Mouse (Mus musculus) embryo, embryonic 10 days (tissue): ENCODE measurements around the gene Vps54.

Experiments
- DNase-seq: peaks from one replicate; pipeline ENCODE4 v3.0.0-alpha.2; 2015; ENCODE audit warnings: low spot score

The Vps54 gene

DNA sequence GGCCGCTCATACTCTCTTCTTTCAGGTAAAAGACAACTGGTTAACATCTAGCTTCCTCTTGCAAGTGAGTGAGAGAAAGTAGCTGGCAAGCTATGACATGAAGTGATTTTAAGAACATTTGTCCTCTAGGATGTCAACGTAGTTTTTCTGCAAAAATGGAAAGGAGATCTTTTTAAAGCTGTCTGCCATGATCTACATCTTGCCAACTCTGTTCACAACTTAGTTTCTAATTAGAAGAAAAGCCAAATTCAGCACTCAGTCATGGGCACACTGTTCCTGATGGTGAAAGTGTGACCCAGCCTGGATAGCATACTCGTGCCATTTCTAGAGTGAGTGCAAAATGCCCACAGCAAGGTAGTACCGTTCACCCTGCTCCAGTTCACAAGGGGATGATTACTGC, 100.0 kb downstream of the Vps54 start:
- DNase-seq, result no peak

DNA sequence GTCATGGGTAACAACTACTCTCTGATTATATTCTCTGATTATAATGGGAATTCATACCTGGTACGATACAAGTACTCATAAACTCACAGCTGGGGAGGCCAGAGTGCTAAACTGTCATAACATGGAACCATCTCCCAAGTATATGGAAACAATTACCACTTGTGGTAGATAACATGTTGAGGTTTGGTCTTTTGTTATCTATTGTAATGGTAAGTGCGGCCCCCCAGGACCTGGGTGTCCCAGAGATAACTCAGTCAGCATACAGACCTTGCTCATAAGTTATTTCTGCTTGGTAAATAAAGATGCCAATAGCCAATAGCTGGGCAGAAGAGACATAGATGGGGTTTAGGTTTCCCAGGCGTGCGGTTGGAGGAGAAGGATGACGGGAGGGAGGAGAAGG, 104.4 kb downstream of the Vps54 start:
- DNase-seq, result no peak

DNA sequence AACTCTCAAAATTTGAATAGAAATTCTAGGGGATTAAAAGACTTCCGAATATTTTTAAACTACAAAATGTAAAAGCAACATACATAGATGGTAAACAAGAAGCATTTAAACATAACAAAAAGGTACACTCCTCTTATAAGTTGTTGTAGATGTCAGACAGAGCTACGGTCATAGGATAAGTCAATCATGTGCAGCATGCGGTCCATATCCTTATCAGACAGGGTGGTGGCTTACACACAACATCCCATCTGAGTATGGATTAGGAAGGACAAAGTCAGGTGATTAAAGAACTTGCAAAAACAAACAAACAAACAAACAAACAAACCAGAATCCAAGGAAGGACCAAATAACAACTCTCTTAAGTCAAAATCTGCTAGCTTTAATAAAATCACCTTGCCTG, 106.9 kb downstream of the Vps54 start:
- no peak for DNase-seq

DNA sequence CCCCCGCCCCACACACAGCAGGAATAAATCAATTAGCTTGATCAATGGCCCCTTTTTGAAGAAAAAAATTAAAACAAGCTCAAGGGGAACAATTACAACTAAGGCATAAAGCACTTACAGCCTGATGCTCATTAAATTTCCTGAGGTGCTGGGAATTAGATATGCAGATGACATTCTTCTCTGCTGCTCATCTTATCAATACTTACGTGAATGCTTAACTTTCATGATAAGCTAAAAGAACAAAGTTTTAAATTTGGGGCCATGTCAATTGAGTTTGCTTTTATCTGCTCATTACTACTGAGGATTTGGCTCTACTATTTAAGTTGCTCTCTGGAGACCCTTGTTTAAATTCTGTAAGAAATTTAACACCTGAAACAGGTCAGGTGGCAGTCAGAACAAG, 109.8 kb downstream of the Vps54 start:
- DNase-seq, result no peak

DNA sequence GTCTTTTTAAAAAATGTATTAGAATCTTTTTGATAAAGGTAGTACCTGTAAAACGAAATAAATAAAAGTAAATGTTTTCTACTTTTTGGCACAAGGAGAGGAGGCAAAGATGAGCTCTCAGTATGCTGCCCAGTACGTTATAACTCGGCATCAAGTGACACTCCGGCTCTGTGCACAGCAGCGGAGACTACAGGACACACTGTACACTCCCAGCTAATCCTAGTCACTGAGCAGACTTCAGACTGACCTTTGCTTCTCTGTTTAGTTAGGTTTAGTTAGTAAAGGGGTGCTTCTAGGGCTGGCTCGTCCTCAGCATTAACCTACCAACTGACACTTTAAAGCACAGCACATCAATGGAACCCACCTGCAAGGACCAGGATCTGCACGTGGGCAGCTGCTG, 112.2 kb downstream of the Vps54 start:
- no peak for DNase-seq

DNA sequence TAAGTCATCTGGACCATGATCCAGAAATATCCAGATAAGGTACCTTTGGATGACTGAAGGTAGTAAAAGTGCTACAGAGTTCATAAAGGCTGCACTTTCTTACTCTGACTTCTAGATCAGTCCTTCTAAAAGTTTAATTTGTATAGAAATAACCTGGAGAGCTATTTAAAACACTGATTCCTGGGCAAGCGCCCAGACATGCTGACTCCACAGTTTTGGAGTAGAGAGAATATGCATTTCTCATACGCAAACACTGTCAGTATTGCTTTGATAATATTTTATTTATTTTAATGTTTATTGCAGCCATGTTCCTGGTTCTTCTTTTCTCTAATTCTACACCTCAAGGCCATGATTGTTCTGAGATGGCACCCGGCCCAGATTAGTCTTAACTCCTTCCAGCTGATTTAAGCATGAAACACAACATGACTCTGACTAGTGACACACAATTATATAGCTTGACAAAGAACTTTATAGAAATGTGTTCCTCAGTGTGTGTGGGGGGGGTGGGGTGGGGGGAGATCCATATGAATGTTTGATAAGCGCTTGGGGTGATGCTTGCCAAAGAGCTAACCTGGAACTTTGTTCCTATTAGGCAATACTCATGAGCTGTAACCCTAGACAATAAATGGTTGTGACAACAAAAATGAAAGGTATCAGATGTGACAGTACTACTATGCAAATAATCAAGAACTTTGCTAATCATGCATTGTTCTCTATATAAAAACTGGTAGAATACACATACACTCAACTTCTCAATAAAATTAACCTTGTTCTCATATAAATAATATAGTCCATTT, 124.3 kb downstream of the Vps54 start:
- DNase-seq, result no peak

DNA sequence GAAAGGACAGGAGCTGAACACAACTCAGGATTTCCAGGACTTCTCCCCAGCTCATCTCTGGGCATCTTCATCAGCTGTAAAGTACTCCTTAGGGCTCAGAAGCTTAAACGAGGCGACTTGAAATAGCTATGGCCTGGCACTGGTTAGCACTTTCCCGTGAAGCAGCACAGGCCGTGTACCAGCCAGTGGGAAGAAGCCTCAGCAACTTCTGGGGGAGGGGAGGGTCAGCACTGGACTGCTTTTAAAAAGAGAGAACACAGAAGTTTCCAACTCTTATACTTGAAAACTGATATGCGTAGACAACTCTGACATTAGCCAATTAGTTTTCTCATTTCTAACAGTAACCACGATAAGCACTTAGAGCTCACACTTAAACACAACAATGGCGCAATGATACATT, 129.4 kb downstream of the Vps54 start:
- DNase-seq, result peak; percentile 13

DNA sequence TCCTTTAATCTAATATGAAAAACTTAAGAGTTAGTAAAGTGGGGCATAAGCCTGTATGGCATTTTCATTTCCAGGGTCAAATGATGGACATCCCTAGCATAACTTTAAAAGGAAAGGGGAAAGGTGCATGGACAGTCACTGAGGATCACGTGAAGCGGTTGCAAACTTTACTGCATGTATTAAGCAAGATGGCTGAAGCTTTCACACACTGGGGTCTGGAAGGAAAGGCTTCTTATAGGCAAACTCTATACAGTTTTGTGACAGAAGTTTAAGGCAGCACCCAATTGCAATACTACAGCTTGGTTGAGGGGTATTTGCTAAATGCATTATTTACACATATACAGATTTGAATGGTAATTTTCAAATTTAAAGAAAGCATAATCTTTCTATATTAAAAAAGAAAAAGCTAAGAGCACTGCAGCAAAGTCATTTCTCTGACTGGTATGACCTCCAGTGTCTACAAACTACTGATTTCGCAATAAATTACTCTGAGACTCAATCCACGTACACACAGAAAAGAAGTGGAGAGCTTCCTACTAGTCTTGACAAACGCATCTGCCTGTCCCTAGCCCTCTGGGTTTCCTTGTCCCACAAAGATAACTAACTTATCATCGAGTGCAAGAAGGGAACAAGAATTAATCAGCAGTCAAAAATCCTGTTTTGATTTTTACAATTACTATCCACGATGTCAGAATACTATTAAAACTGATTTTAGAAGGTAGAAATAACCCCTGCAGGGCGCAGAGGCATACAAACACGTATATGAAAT, 130.4 kb downstream of the Vps54 start:
- DNase-seq, result peak; percentile 11

DNA sequence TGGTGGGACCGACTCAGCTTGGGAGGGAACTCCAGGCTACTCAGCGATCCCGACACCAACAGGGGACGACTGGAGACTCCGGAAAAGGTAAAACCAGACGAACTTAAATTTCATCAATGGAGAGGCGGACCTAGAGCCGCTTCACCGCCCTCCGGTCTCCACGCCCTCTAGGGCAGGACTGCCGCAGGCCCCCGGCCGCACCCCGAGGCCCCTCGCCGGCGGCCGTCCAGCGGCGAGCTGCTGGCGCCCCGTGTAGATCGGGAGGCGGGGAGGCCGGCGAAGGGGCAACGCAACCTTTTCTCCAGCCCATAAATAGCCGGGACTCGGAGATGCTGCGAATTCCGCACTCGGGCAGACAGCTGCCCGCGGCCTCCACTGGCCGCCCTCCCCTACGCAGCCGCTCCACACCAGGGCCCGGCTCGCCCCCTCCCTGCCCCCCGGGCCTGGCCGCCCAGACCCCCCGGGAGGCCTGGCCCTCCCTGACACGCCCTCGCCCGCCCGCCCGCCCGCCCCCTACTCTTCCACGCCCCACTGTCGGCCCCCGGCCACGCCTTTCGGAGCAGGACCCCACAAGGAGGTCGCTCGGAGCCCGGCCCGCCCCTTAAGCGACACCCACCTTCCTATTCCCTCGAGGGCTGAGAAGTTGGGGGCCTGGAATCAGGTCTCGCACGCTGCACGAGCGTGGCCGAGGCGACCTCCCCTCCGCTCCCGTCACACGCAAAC, 131.5 kb downstream of the Vps54 start:
- DNase-seq, result peak; percentile 85
